Mouse (Mus musculus): ENCODE measurements at regions not wholly inside any gene's neighbourhood (a gene's known extent, or its start where the extent isn't known, plus 50 kb on each side); places are given as distances from the start of the nearest gene placed in this dataset.
"Not testable (repeated sequence)": the region's sequence is repeated elsewhere in the genome, so short reads cannot be mapped to it uniquely, and the experiment has no call there.

GRCm38 (mm10) chr14:27562564-27562963 is 54.3 kb upstream of the Ccdc66 start:
- DNase-seq (ENCODE audit: low spot score), result not testable (repeated sequence)

GRCm38 (mm10) chr14:27561974-27562373 is 53.7 kb upstream of the Ccdc66 start:
- not testable (repeated sequence) for DNase-seq (ENCODE audit: low spot score)

- DNase-seq (ENCODE audit: low spot score), result peak; percentile 26
Observed at GRCm38 (mm10) chr14:27560434-27560833, 52.2 kb upstream of the Ccdc66 start.

GRCm38 (mm10) chr14:27558794-27559491 is 50.7 kb upstream of the Ccdc66 start:
- DNase-seq (ENCODE audit: low spot score), result no peak

Data from left cerebral cortex, adult 11 months (tissue).